Mouse (Mus musculus) spleen, adult 2 months (tissue): ENCODE measurements around the gene Gm49336.

Experiments
- CTCF ChIP-seq: fragments of 200-500 bp; IDR thresholded peaks from 2 replicates; pipeline ENCODE4 v1.5.1; 2011; ENCODE audit warnings: mild to moderate bottlenecking, inconsistent platforms; ENCODE audit not compliant: insufficient read depth, insufficient read length, insufficient replicate concordance; ENCODE audit errors: extremely low read depth
- POLR2A ChIP-seq: fragments of 200-500 bp; IDR thresholded peaks from 2 replicates; pipeline ENCODE4 v1.6.1; 2011; ENCODE audit warnings: low read depth, low read length, inconsistent platforms

DNA sequence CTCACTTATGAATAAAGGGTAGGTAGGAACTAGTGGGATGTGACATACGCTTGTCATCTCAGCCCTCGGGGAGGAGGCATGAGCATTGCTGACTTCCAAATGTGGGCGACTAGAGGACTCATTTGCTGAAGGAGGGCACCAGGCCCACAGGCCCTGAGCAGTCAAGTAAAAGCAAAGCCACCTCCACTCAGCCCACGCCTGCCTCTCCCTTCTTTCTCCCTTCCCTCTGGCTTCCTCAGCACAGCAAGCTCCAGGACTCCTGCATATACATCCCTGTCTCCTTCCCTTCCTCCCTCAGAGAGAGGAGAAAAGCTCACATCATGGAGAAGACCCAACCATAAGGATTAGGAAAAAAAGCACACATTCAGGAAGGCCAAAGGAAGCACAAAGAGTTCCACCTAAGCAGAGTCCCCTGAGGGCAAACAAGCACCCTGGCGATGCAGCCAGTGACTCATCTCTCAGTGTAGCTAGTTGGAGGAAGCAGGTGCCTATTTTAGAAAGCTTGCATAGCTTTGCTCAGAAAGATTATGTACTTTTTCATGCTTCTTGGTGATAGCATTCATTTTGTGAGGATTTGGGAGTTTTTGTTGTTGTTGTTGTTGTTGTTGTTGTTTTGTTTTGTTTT lies 63.0 kb downstream of the Gm49336 start:
- TF ChIP-seq CTCF (no peak), POLR2A (no peak)
